Mouse (Mus musculus) ES-E14 (cell line): ENCODE results near the gene Sirt4. TPM values are rescaled to one million over a fixed set of nuclear protein-coding genes. Genes with fewer than 3 reads are reported as not detected.
A peak's percentile ranks its signal among the peaks of the same experiment; 100 is the strongest.

Experiments used
- DNase-seq: peaks from one replicate; pipeline ENCODE4 v3.0.0-alpha.2; 2013; ENCODE audit warnings: low read depth, low spot score
- H3K27ac ChIP-seq: 2 replicates; pipeline ENCODE4 v1.5.1; 2012; ENCODE audit warnings: low read depth, mild to moderate bottlenecking, low read length, moderate library complexity, mixed read lengths; ENCODE audit not compliant: poor library complexity, insufficient read depth, severe bottlenecking
- H3K36me3 ChIP-seq: 2 replicates; pipeline ENCODE4 v1.6.1; 2012; ENCODE audit warnings: mild to moderate bottlenecking, low read length, moderate library complexity, mixed read lengths; ENCODE audit not compliant: control insufficient read depth, poor library complexity, insufficient read depth, severe bottlenecking
- H3K4me1 ChIP-seq, 2 experiments: fragments of 150-350 bp in 1 of 2; sonication (generic) in 1 of 2; 2 replicates each; pipeline ENCODE4 v1.6.1; 2012; ENCODE audit warnings: low read length in 2 of 2, mild to moderate bottlenecking in 1 of 2, mixed read lengths in 1 of 2; ENCODE audit not compliant: control insufficient read depth in 2 of 2, insufficient read depth in 2 of 2, poor library complexity in 1 of 2
- H3K4me3 ChIP-seq, 2 experiments: fragments of 150-350 bp in 1 of 2; sonication (generic) in 1 of 2; 2 replicates each; pipeline ENCODE4 v1.5.1; 2012; ENCODE audit warnings: low read length in 2 of 2, low read depth in 1 of 2, mild to moderate bottlenecking in 1 of 2, mixed read lengths in 1 of 2; ENCODE audit not compliant: insufficient read depth in 1 of 2, poor library complexity in 1 of 2, severe bottlenecking in 1 of 2
- H3K9ac ChIP-seq: 2 replicates; pipeline ENCODE4 v1.6.1; 2012; ENCODE audit warnings: low read depth, mild to moderate bottlenecking, low read length, mixed read lengths; ENCODE audit not compliant: poor library complexity, insufficient read depth, severe bottlenecking
- H3K9me3 ChIP-seq: fragments of 150-350 bp; sonication (generic); 2 replicates; pipeline ENCODE4 v1.6.1; 2012; ENCODE audit warnings: low read depth, mild to moderate bottlenecking, low read length; ENCODE audit not compliant: control insufficient read depth, insufficient read depth
- CHD2 ChIP-seq: IDR thresholded peaks from 2 replicates; pipeline ENCODE4 v1.6.1; 2014; ENCODE audit warnings: mild to moderate bottlenecking, low read depth, low read length, inconsistent platforms
- HCFC1 ChIP-seq: IDR thresholded peaks from 2 replicates; pipeline ENCODE4 v1.6.1; 2012; ENCODE audit warnings: low read length, inconsistent platforms, borderline replicate concordance; ENCODE audit not compliant: insufficient read depth
- MAFK ChIP-seq: IDR thresholded peaks from 2 replicates; pipeline ENCODE4 v1.6.1; 2014; ENCODE audit warnings: mild to moderate bottlenecking, low read depth, low read length, inconsistent platforms; ENCODE audit not compliant: insufficient read depth
- ZC3H11A ChIP-seq: IDR thresholded peaks from 2 replicates; pipeline ENCODE4 v1.6.1; 2012; ENCODE audit warnings: low read depth, mild to moderate bottlenecking, inconsistent platforms, low read length, borderline replicate concordance
- ZNF384 ChIP-seq: IDR thresholded peaks from 2 replicates; pipeline ENCODE4 v1.6.1; 2012; ENCODE audit warnings: low read depth, low read length, inconsistent platforms
- in situ Hi-C, 2 experiments: fragments of 600-800 bp; cut with MboI; formaldehyde crosslinking; loops; one replicate each; pipeline ENCODE4 v1.15.1; 2025; ENCODE audit warnings: low sequenced_read_pairs in 2 of 2, inconsistent platforms in 1 of 2; ENCODE audit not compliant: unreplicated experiment in 2 of 2
- total RNA-seq: library from RNA; depleted of rRNA; stranded (reverse); fragments of 300-350 nt; gene quantifications from 2 replicates; pipeline ENCODE4 v1.2.3, GENCODE M21; 2012

Gene Sirt4
- total RNA-seq, 1 experiment = 15.3 TPM

DNA sequence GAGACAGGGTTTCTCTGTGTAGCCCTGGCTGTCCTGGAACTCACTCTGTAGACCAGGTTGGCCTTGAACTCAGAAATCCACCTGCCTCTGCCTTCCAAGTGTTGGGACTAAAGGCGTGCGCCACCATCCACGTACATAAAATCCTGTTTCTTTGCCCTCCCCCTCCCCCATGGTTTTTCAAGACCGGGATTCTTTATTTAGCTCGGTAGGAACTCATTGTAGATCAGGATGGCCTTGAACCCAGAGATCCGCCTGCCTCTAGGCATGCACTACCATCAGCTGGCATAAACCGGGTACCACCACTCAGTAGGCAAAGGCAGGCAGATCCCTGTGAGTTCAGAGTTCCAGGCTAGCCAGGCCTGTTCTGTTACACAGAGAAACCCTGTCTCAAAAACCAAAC lies 32.4 kb upstream of the Sirt4 start:
- no peaks in the 10 kb centered on the region for H3K9me3 ChIP-seq
- H3K36me3 ChIP-seq = no peaks in the 10 kb centered on the region; the same call in 1 of the 2 replicates
- H3K9ac ChIP-seq = peak overlapping the region; percentile 48; the same call in 1 of the 2 replicates
- peak overlapping the region; percentile 44 to 62 for H3K4me3 ChIP-seq
- TF ChIP-seq MAFK (no peak), ZNF384 (no peak), HCFC1 (no peak), ZC3H11A (no peak), CHD2 (no peak)
- peak overlapping the region; percentile 51; the same call in 1 of the 2 replicates for H3K27ac ChIP-seq
- DNase-seq = no peak
- peaks cover 6 to 14% of the 10 kb centered on the region in 2 experiments; a peak in 3 of 4 replicates for H3K4me1 ChIP-seq
- in situ Hi-C loops = no loop called here

- Histone ChIP-seq H3K9me3 (no peaks in the 10 kb centered on the region), H3K4me3 (peak overlapping the region; percentile 44 to 62), H3K9ac (peak overlapping the region; percentile 48; the same call in 1 of the 2 replicates), H3K4me1 (peaks cover 7 to 16% of the 10 kb centered on the region in 2 experiments; a peak in 3 of 4 replicates), H3K36me3 (no peaks in the 10 kb centered on the region; the same call in 1 of the 2 replicates), H3K27ac (peak overlapping the region; percentile 51)
- TF ChIP-seq ZNF384 = no peak
- no peak for TF ChIP-seq MAFK
- TF ChIP-seq HCFC1 = no peak
- TF ChIP-seq CHD2 = no peak
- no peak for TF ChIP-seq ZC3H11A
- in situ Hi-C loops = no loop called here
- DNase-seq = peak; percentile 65
These were observed 31.8 kb upstream of the Sirt4 start for GRCm38 (mm10) chr5:115516081-115516907.

DNA sequence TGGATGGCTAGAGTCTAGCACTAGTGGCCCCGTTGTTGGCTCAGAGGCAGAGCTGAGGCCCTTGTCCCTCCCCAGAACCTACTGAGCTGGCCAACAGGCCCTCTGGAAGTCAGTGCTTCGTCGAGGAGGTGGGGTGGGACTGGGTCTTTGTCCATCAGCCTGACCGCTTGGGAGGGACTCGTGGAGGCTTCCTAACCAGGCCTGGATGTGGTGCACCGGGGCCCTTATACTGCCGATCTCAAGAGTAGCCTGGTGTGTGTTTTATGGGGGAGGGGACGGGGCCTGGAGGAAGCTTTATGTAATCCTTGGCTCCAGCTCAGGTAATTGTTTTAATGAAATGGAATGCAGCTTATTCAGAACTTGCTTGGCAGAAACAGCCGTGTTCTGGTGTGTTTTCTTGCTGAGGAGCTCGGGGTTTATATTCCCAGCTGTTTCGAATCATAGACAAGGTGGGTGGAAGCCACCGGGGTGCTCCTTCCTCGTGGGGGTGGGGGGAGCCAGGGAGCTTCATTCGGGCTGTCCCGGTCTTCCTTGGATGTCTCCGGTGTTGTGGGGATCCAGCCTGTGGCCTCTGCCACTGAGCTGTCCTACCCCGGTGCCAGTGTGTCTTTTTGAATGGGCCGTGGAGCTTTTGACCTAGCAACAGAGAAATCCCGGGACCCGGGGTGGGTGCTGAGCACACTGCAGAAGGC lies 30.5 kb upstream of the Sirt4 start:
- H3K4me1 ChIP-seq = peaks cover 7 to 13% of the 10 kb centered on the region in 2 experiments; a peak in 3 of 4 replicates
- no peak for DNase-seq
- TF ChIP-seq CHD2 (no peak), ZC3H11A (no peak), MAFK (no peak), ZNF384 (no peak), HCFC1 (no peak)
- no peaks in the 10 kb centered on the region; the same call in 1 of the 2 replicates for H3K36me3 ChIP-seq
- H3K9ac ChIP-seq = no peak overlapping the region
- peak overlapping the region; percentile 14 for H3K27ac ChIP-seq
- H3K9me3 ChIP-seq = no peaks in the 10 kb centered on the region
- in situ Hi-C loops = no loop called here
- H3K4me3 ChIP-seq = no peak overlapping the region

DNA sequence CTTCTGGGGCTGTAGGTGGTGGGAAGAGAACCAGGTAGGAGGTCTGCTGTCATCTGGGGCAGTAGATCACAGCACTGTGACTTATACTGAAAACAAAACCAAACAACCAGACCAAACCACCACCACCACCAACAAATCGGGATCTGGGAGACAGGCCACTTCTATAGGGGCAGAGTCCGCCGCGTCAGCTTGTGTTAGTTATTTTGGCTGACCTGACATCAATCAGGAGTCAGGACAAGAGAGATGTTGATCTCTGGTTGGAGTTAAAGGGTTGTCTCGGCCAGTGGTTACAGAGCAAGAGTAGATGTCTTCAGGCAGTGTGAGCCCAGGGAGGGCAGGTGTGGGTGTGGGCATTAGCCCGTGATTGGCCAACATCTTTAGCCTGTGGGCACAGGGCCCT lies 29.8 kb upstream of the Sirt4 start:
- Histone ChIP-seq H3K27ac (peak overlapping the region; percentile 14; the same call in 1 of the 2 replicates), H3K9me3 (no peaks in the 10 kb centered on the region), H3K9ac (no peak overlapping the region), H3K4me3 (no peak overlapping the region), H3K36me3 (no peaks in the 10 kb centered on the region; the same call in 1 of the 2 replicates), H3K4me1 (peaks cover 8 to 17% of the 10 kb centered on the region in 2 experiments; a peak in 3 of 4 replicates)
- DNase-seq = no peak
- TF ChIP-seq ZC3H11A (no peak), ZNF384 (no peak), HCFC1 (no peak), MAFK (no peak), CHD2 (no peak)
- in situ Hi-C loops = no loop called here
